Mouse (Mus musculus) spleen, adult 2 months (tissue): Measurements from ENCODE around the gene Cdc42se2.

Experiments used
- CTCF ChIP-seq: fragments of 200-500 bp; IDR thresholded peaks from 2 replicates; pipeline ENCODE4 v1.5.1; 2011; ENCODE audit warnings: mild to moderate bottlenecking, inconsistent platforms; ENCODE audit not compliant: insufficient read depth, insufficient read length, insufficient replicate concordance; ENCODE audit errors: extremely low read depth
- POLR2A ChIP-seq: fragments of 200-500 bp; IDR thresholded peaks from 2 replicates; pipeline ENCODE4 v1.6.1; 2011; ENCODE audit warnings: low read depth, low read length, inconsistent platforms

DNA sequence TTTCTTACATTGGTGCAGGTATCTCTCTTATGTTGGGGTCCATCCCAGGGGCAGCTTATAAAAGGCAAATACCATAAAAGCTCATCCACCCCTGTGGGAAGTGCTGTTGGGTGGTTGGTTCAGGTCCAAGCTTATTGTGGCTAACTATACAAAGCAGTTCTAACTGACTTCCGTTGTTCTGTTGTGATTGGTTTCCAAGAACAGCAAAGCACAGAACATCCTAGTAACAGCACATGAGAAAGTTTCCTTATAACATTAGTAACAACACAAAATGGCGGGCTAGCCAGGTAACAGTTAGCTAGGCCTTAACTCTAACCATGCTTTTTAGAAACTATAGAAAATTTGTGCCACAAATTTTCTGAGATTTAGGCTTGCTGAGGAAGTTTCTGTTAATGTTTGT lies 79.3 kb downstream of the Cdc42se2 start:
- TF ChIP-seq CTCF (no peak), POLR2A (no peak)
